Comparison of ENCODE assay signal across 18 mouse cellular contexts in genomic region chr15:31235794-31236548, GRCm38 (mm10). TPM values are rescaled to one million over a fixed set of nuclear protein-coding genes. Genes with fewer than 3 reads are reported as not detected.
DNase-seq lines count a peak whose midpoint lies in the region; ATAC-seq and TF ChIP-seq lines count a peak whose summit lies in the region.
"Had no signal": no experiment of that assay in that cellular context is flagged by ENCODE, and none has a peak within 500 bp of the region (broad histone marks: within the 10 kb centered on the region; RNA-seq: fewer than 3 reads in every experiment).

No protein-coding gene starts in this region.

- no peaks in the 10 kb centered on the region for H3K9me3 ChIP-seq in intestine, embryonic 14.5 days (ENCODE audit: control insufficient read depth, low read length)
- H3K9me3 ChIP-seq in intestine, postnatal 0 days (ENCODE audit: control insufficient read depth), result no peaks in the 10 kb centered on the region
- no peaks in the 10 kb centered on the region for H3K9me3 ChIP-seq in liver, postnatal 0 days (ENCODE audit: low read length)
- H3K9me3 ChIP-seq in forebrain, embryonic 12.5 days, result no peaks in the 10 kb centered on the region
- no peaks in the 10 kb centered on the region for H3K9me3 ChIP-seq in midbrain, embryonic 10.5 days (replicated peaks)
- H3K9me3 ChIP-seq: forebrain, embryonic 15.5 days; hindbrain, embryonic 15.5 days; limb, embryonic 12.5 days had no signal

- no peaks in the 10 kb centered on the region for H3K4me1 ChIP-seq in intestine, embryonic 14.5 days (replicated peaks; ENCODE audit: control insufficient read depth, insufficient read depth, low read length)
- no peaks in the 10 kb centered on the region for H3K4me1 ChIP-seq in intestine, postnatal 0 days (replicated peaks; ENCODE audit: control insufficient read depth, insufficient read depth, low read length)
- H3K4me1 ChIP-seq in liver, postnatal 0 days (ENCODE audit: insufficient read depth), result peaks cover 16% of the 10 kb centered on the region
- H3K4me1 ChIP-seq in forebrain, embryonic 12.5 days, result no peaks in the 10 kb centered on the region
- H3K4me1 ChIP-seq in midbrain, embryonic 10.5 days, result no peaks in the 10 kb centered on the region
- H3K4me1 ChIP-seq: forebrain, embryonic 15.5 days; hindbrain, embryonic 15.5 days had no signal

- H3K4me3 ChIP-seq in intestine, embryonic 14.5 days (ENCODE audit: low read depth, low read length), result no peak overlapping the region
- no peak overlapping the region for H3K4me3 ChIP-seq in intestine, postnatal 0 days (ENCODE audit: low read depth, low read length)
- H3K4me3 ChIP-seq in liver, postnatal 0 days (ENCODE audit: low read depth, low read length), result no peak overlapping the region
- no peak overlapping the region for H3K4me3 ChIP-seq in forebrain, embryonic 12.5 days (replicated peaks)
- H3K4me3 ChIP-seq in midbrain, embryonic 10.5 days, result no peak overlapping the region
- H3K4me3 ChIP-seq: forebrain, embryonic 15.5 days; gastrocnemius, adult 2 months; heart, adult 2 months; hindbrain, embryonic 15.5 days; left cerebral cortex, adult 2 months; limb, embryonic 12.5 days had no signal

- no peak for TF ChIP-seq CTCF in intestine, postnatal 0 days (IDR thresholded peaks at IDR 0.05; ENCODE audit: low read depth)
- TF ChIP-seq CTCF in liver, postnatal 0 days (IDR thresholded peaks at IDR 0.05; ENCODE audit: low read depth), result no peak

- H3K27ac ChIP-seq in intestine, embryonic 14.5 days (ENCODE audit: low read depth), result no peak overlapping the region
- H3K27ac ChIP-seq in intestine, postnatal 0 days (ENCODE audit: low read depth, low read length), result no peak overlapping the region
- peak overlapping the region; percentile 73 for H3K27ac ChIP-seq in liver, postnatal 0 days (ENCODE audit: low read depth)
- H3K27ac ChIP-seq in forebrain, embryonic 12.5 days, result no peak overlapping the region
- no peak overlapping the region for H3K27ac ChIP-seq in midbrain, embryonic 10.5 days (replicated peaks)
- H3K27ac ChIP-seq: forebrain, embryonic 15.5 days; gastrocnemius, adult 2 months; heart, adult 2 months; hindbrain, embryonic 15.5 days; left cerebral cortex, adult 2 months; limb, embryonic 12.5 days had no signal

- H3K9ac ChIP-seq in intestine, embryonic 14.5 days (ENCODE audit: low read length), result no peak overlapping the region
- H3K9ac ChIP-seq in intestine, postnatal 0 days (ENCODE audit: low read depth, low read length), result no peak overlapping the region
- H3K9ac ChIP-seq in liver, postnatal 0 days (replicated peaks), result no peak overlapping the region
- H3K9ac ChIP-seq in forebrain, embryonic 12.5 days, result no peak overlapping the region
- H3K9ac ChIP-seq: forebrain, embryonic 15.5 days; hindbrain, embryonic 15.5 days; limb, embryonic 12.5 days had no signal

- H3K36me3 ChIP-seq in intestine, embryonic 14.5 days (ENCODE audit: control insufficient read depth, insufficient read depth, low read length), result peaks cover 16% of the 10 kb centered on the region; the same call in 1 of the 2 replicates
- H3K36me3 ChIP-seq in intestine, postnatal 0 days (ENCODE audit: control insufficient read depth, insufficient read depth), result peaks cover 9% of the 10 kb centered on the region; the same call in 1 of the 2 replicates
- H3K36me3 ChIP-seq in liver, postnatal 0 days (replicated peaks; ENCODE audit: insufficient read depth, low read length), result 0 out of 2 replicates have a peak, but pooled peaks cover 19% of the 10 kb centered on the region
- 0 out of 2 replicates have a peak, but pooled peaks cover 2% of the 10 kb centered on the region for H3K36me3 ChIP-seq in forebrain, embryonic 12.5 days (replicated peaks)
- no peaks in the 10 kb centered on the region for H3K36me3 ChIP-seq in midbrain, embryonic 10.5 days
- H3K36me3 ChIP-seq: forebrain, embryonic 15.5 days; hindbrain, embryonic 15.5 days had no signal

- 75% methylated on average over 9 of the region's 9 CpGs for WGBS in intestine, embryonic 14.5 days
- 51% methylated on average over 9 of the region's 9 CpGs for WGBS in intestine, postnatal 0 days
- 63% methylated on average over 9 of the region's 9 CpGs for WGBS in liver, postnatal 0 days (ENCODE audit: insufficient replicate concordance)
- WGBS in forebrain, embryonic 12.5 days, result 92% methylated on average over 9 of the region's 9 CpGs
- 94% methylated on average over 9 of the region's 9 CpGs for WGBS in midbrain, embryonic 10.5 days

- TF ChIP-seq EP300 in liver, postnatal 0 days (IDR thresholded peaks at IDR 0.05; ENCODE audit: low read depth), result no peak

- no peaks in the 10 kb centered on the region for H3K27me3 ChIP-seq in intestine, embryonic 14.5 days (replicated peaks; ENCODE audit: control insufficient read depth, insufficient read depth, low read length)
- no peaks in the 10 kb centered on the region for H3K27me3 ChIP-seq in intestine, postnatal 0 days (replicated peaks; ENCODE audit: control insufficient read depth, insufficient read depth, low read length)
- H3K27me3 ChIP-seq in liver, postnatal 0 days (ENCODE audit: insufficient read depth, low read length), result no peaks in the 10 kb centered on the region
- no peaks in the 10 kb centered on the region for H3K27me3 ChIP-seq in forebrain, embryonic 12.5 days
- H3K27me3 ChIP-seq in midbrain, embryonic 10.5 days (ENCODE audit: low read depth, poor library complexity, severe bottlenecking), result no peaks in the 10 kb centered on the region
- H3K27me3 ChIP-seq: forebrain, embryonic 15.5 days; hindbrain, embryonic 15.5 days; limb, embryonic 12.5 days had no signal

- ATAC-seq in intestine, embryonic 14.5 days (replicated peaks; ENCODE audit: low FRiP score, low TSS enrichment, low read depth), result peak; percentile 47; the same call in 1 of the 2 replicates
- ATAC-seq in intestine, postnatal 0 days, result peak; percentile 49
- peak; percentile 87 for ATAC-seq in liver, postnatal 0 days
- no peak for ATAC-seq in forebrain, embryonic 12.5 days (ENCODE audit: low FRiP score)
- ATAC-seq: forebrain, embryonic 15.5 days; lung, postnatal 0 days had no signal

- no peak overlapping the region for H3K4me2 ChIP-seq in intestine, embryonic 14.5 days (ENCODE audit: low read length)
- no peak overlapping the region for H3K4me2 ChIP-seq in intestine, postnatal 0 days (replicated peaks; ENCODE audit: low read depth)
- H3K4me2 ChIP-seq in liver, postnatal 0 days (ENCODE audit: low read depth, low read length), result peak overlapping the region; percentile 36
- H3K4me2 ChIP-seq in forebrain, embryonic 12.5 days, result no peak overlapping the region
- H3K4me2 ChIP-seq: forebrain, embryonic 15.5 days; hindbrain, embryonic 15.5 days; limb, embryonic 12.5 days had no signal

- no peak for DNase-seq in intestine, embryonic 14.5 days (ENCODE audit: low spot score)
- peak; percentile 41 for DNase-seq in kidney, postnatal 14 days
- DNase-seq in liver, postnatal 0 days, result peak; percentile 41
- DNase-seq in urinary bladder, postnatal 25 days (ENCODE audit: low spot score), result no peak
- no peak for DNase-seq in midbrain, embryonic 10.5 days (ENCODE audit: low spot score)
- DNase-seq: adrenal gland, postnatal 25 days; cerebellum, adult 9-11 months; gastrocnemius, adult 2 months; heart, adult 2 months; retina, postnatal 1 day; thymus, postnatal 25 days had no signal

RNA-seq across cellular contexts. Expression of gene Dap, which starts 11.9 kb away (rescaled TPM):
- polyA plus RNA-seq in intestine, embryonic 14.5 days (2014; fragmentation: Nextera tagmentation; extraction: Ambion mirVana), result 83.6 and 96.5 TPM in 2 replicates
- 124 and 130 TPM in 2 replicates for polyA plus RNA-seq in intestine, postnatal 0 days (2015; fragmentation: Nextera tagmentation; extraction: Ambion mirVana)
- polyA plus RNA-seq in liver, postnatal 0 days (2015; fragmentation: Nextera tagmentation; extraction: Ambion mirVana), result 75.9 and 77.8 TPM in 2 replicates
- 30.0 and 34.0 TPM in 2 replicates for polyA plus RNA-seq in forebrain, embryonic 12.5 days (2016; fragmentation: Nextera tagmentation; extraction: Ambion mirVana)
- polyA plus RNA-seq in midbrain, embryonic 10.5 days (2016; fragmentation: Nextera tagmentation; extraction: Ambion mirVana), result 32.9 and 38.4 TPM in 2 replicates

Comparison
In these comparisons a context has a peak if more than half of its experiments do, and no peak if none do; other contexts are left out.
1. DNase-seq: peak in kidney, postnatal 14 days (single experiment) and liver, postnatal 0 days (single experiment); none in intestine, embryonic 14.5 days (single experiment), urinary bladder, postnatal 25 days (single experiment) and midbrain, embryonic 10.5 days (single experiment).